In genomic region chr17:88307082-88307481, GRCm38 (mm10) we compare ENCODE assay signal across 19 mouse cellular contexts.
"Had no signal": no experiment of that assay in that cellular context is flagged by ENCODE, and none has a peak within 500 bp of the region (broad histone marks: within the 10 kb centered on the region; RNA-seq: fewer than 3 reads in every experiment).

No protein-coding gene starts in this region.

- H3K4me2 ChIP-seq: lung, embryonic 14.5 days; midbrain, embryonic 12.5 days; neural tube, embryonic 13.5 days; neural tube, embryonic 15.5 days had no signal

- H3K4me1 ChIP-seq: midbrain, embryonic 10.5 days; midbrain, embryonic 12.5 days; neural tube, embryonic 13.5 days; neural tube, embryonic 15.5 days had no signal

- H3K36me3 ChIP-seq: midbrain, embryonic 10.5 days; midbrain, embryonic 12.5 days; neural tube, embryonic 13.5 days; neural tube, embryonic 15.5 days had no signal

- H3K27ac ChIP-seq: midbrain, embryonic 10.5 days; midbrain, embryonic 12.5 days; neural tube, embryonic 13.5 days; neural tube, embryonic 15.5 days had no signal

- H3K4me3 ChIP-seq: midbrain, embryonic 10.5 days; midbrain, embryonic 12.5 days; myocyte; neural tube, embryonic 13.5 days; neural tube, embryonic 15.5 days had no signal

- ATAC-seq: midbrain, embryonic 16.5 days had no signal

- H3K9me3 ChIP-seq: midbrain, embryonic 12.5 days; neural tube, embryonic 13.5 days; neural tube, embryonic 15.5 days had no signal

- H3K9ac ChIP-seq: lung, embryonic 14.5 days; midbrain, embryonic 12.5 days; neural tube, embryonic 13.5 days; neural tube, embryonic 15.5 days had no signal

- DNase-seq: lung, adult 18-20 months; lung, embryonic 14.5 days; lung, postnatal 10 days; lung, postnatal 4 days; midbrain, embryonic 14.5 days; retina, postnatal 1 day; right cerebral cortex, adult 18-20 months; right cerebral cortex, postnatal 25 days; right cerebral cortex, postnatal 4 days; spleen, adult 18-20 months; thymus, adult 18-20 months; thymus, postnatal 14 days; thymus, postnatal 36 days had no signal

- H3K27me3 ChIP-seq: midbrain, embryonic 12.5 days; neural tube, embryonic 13.5 days; neural tube, embryonic 15.5 days had no signal
